Mouse (Mus musculus) layer of hippocampus, postnatal 25 days (tissue): ENCODE results near the gene Rplp1. TPM values are rescaled to one million over a fixed set of nuclear protein-coding genes. Genes with fewer than 3 reads are reported as not detected.

Experiments used
- DNase-seq, 2 experiments: peaks; one replicate each; pipeline ENCODE4 v3.0.0; 2022; ENCODE audit warnings: mixed read lengths in 2 of 2, low spot score in 1 of 2; ENCODE audit errors: extremely low spot score in 1 of 2
- total RNA-seq, 2 experiments: library from RNA; stranded (reverse); gene quantifications; 2 replicates each; pipeline ENCODE4 v1.2.3; 2021

Gene Rplp1
- 1,000 to 10,000 TPM; 1,278 to 1,525 TPM for total RNA-seq

- peak; percentile 86 to 89 for DNase-seq
Observed at GRCm38 (mm10) chr9:61914203-61914916, at the start of gene Rplp1. TSS of gene Rplp1 (minus strand) at chr9:61914542.

- DNase-seq, result no peak
Observed at GRCm38 (mm10) chr9:61963356-61963755, 49.0 kb upstream of the Rplp1 start.

GRCm38 (mm10) chr9:61961181-61961580, 46.8 kb upstream of the Rplp1 start:
- no peak for DNase-seq

- no peak for DNase-seq
Observed at GRCm38 (mm10) chr9:61960753-61961152, 46.4 kb upstream of the Rplp1 start.

- no peak for DNase-seq
Observed at GRCm38 (mm10) chr9:61959921-61960569, 45.7 kb upstream of the Rplp1 start.

- no peak for DNase-seq
Observed at GRCm38 (mm10) chr9:61954707-61955106, 40.4 kb upstream of the Rplp1 start.

- no peak for DNase-seq
Observed at GRCm38 (mm10) chr9:61952241-61952640, 37.9 kb upstream of the Rplp1 start.

- DNase-seq, result peak; percentile 65 to 76
Observed at GRCm38 (mm10) chr9:61947402-61948346, 33.3 kb upstream of the Rplp1 start.

GRCm38 (mm10) chr9:61946623-61947401, 32.5 kb upstream of the Rplp1 start, which contains the start of gene Kif23:
TSS of gene Kif23 (minus strand) at chr9:61946774.
- peak; percentile 92 to 93 for DNase-seq

GRCm38 (mm10) chr9:61945973-61946611, 31.8 kb upstream of the Rplp1 start:
- no peak for DNase-seq

- DNase-seq, result no peak
Observed at GRCm38 (mm10) chr9:61941054-61941453, 26.7 kb upstream of the Rplp1 start.

- DNase-seq, result no peak
Observed at GRCm38 (mm10) chr9:61933333-61933732, 19.0 kb upstream of the Rplp1 start.

GRCm38 (mm10) chr9:61932009-61932408, 17.7 kb upstream of the Rplp1 start:
- no peak for DNase-seq

GRCm38 (mm10) chr9:61925086-61925660, 10.8 kb upstream of the Rplp1 start:
- no peak for DNase-seq

GRCm38 (mm10) chr9:61920331-61920730, 6.0 kb upstream of the Rplp1 start:
- DNase-seq, result no peak

- DNase-seq, result no peak
Observed at GRCm38 (mm10) chr9:61919464-61919863, 5.1 kb upstream of the Rplp1 start.

- no peak for DNase-seq
Observed at GRCm38 (mm10) chr9:61917436-61917835, 3.1 kb upstream of the Rplp1 start.

- DNase-seq, result no peak
Observed at GRCm38 (mm10) chr9:61916986-61917385, 2.6 kb upstream of the Rplp1 start.

GRCm38 (mm10) chr9:61915393-61916005, 1.2 kb upstream of the Rplp1 start:
- no peak for DNase-seq
